8 mouse cellular contexts compared by ENCODE assay signal in genomic region chr10:122046904-122047726, GRCm38 (mm10). TPM values are rescaled to one million over a fixed set of nuclear protein-coding genes. Genes with fewer than 3 reads are reported as not detected.
DNase-seq lines count a peak whose midpoint lies in the region; ATAC-seq and TF ChIP-seq lines count a peak whose summit lies in the region.

TSS of gene Srgap1 (minus strand) at chr10:122047315.

- no peak for TF ChIP-seq POLR2A in bone marrow, adult 2 months (IDR thresholded peaks at IDR 0.05; ENCODE audit: borderline replicate concordance, control insufficient read depth, low read depth, low read length)
- TF ChIP-seq POLR2A in embryonic fibroblast, embryonic 13.5 days (IDR thresholded peaks at IDR 0.05; ENCODE audit: low read depth, low read length): peak; percentile 39; the same call in 1 of the 2 replicates

- H3K27ac ChIP-seq in bone marrow, adult 2 months (ENCODE audit: control insufficient read depth, insufficient read depth, low read depth, low read length, poor library complexity): no peak within 1 kb of the TSS; the same call in 1 of the 2 replicates
- H3K27ac ChIP-seq in embryonic fibroblast, embryonic 13.5 days (ENCODE audit: insufficient read depth, low read length): no peak within 1 kb of the TSS
- peak within 1 kb of the TSS; percentile 46 to 82 for H3K27ac ChIP-seq in heart, embryonic 14.5 days (replicated peaks in 1 of 2; ENCODE audit: control insufficient read depth in 1 of 2, insufficient read depth in 1 of 2, low read depth in 2 of 2, low read length in 2 of 2)
- H3K27ac ChIP-seq in liver, embryonic 15.5 days (replicated peaks): peak within 1 kb of the TSS; percentile 19; the same call in 1 of the 2 replicates
- H3K27ac ChIP-seq in neural tube, embryonic 11.5 days (ENCODE audit: low read depth, low read length): peak within 1 kb of the TSS; percentile 87

- DNase-seq in kidney, postnatal 10 days: peak; percentile 82
- peak; percentile 81 for DNase-seq in neural tube, embryonic 11.5 days (ENCODE audit: low spot score)
- peak; percentile 27 for DNase-seq in thymus, postnatal 14 days

- peak within 1 kb of the TSS; percentile 18 for H3ac ChIP-seq in C2C12 (ENCODE audit: control insufficient read depth, insufficient read length, low read depth)

- no peak for TF ChIP-seq CTCF in C2C12 (IDR thresholded peaks at IDR 0.05; ENCODE audit: control insufficient read depth, insufficient read depth, insufficient read length)
- no peak for TF ChIP-seq CTCF in bone marrow, adult 2 months (IDR thresholded peaks at IDR 0.05; ENCODE audit: control insufficient read depth, insufficient read depth, low read length)
- TF ChIP-seq CTCF in embryonic fibroblast, embryonic 13.5 days (IDR thresholded peaks at IDR 0.05; ENCODE audit: borderline replicate concordance, insufficient read depth, low read length): no peak

- H3K4me2 ChIP-seq in heart, embryonic 14.5 days (ENCODE audit: low read length): peak within 1 kb of the TSS; percentile 79
- H3K4me2 ChIP-seq in liver, embryonic 15.5 days: peak within 1 kb of the TSS; percentile 69
- peak within 1 kb of the TSS; percentile 47 for H3K4me2 ChIP-seq in neural tube, embryonic 11.5 days (ENCODE audit: low read depth)

- peaks cover 1% of the 10 kb centered on the region for H3K4me1 ChIP-seq in bone marrow, adult 2 months (ENCODE audit: control insufficient read depth, insufficient read depth, low read length)
- H3K4me1 ChIP-seq in embryonic fibroblast, embryonic 13.5 days (ENCODE audit: control insufficient read depth, insufficient read depth, low read length): no peaks in the 10 kb centered on the region
- peaks cover 0 to 2% of the 10 kb centered on the region in 2 experiments; a peak in 1 of 4 replicates for H3K4me1 ChIP-seq in heart, embryonic 14.5 days (ENCODE audit: control insufficient read depth in 2 of 2, insufficient read depth in 2 of 2, low read length in 2 of 2)
- H3K4me1 ChIP-seq in liver, embryonic 15.5 days (replicated peaks): no peaks in the 10 kb centered on the region; the same call in 1 of the 2 replicates
- no peaks in the 10 kb centered on the region; the same call in 1 of the 2 replicates for H3K4me1 ChIP-seq in neural tube, embryonic 11.5 days (ENCODE audit: control insufficient read depth, insufficient read depth, low read length)

- WGBS in bone marrow, adult 2 months: under 1% methylated on average over 56 of the region's 79 CpGs
- under 1% methylated on average over 57 of the region's 79 CpGs for WGBS in heart, embryonic 14.5 days
- under 1% methylated on average over 45 of the region's 79 CpGs for WGBS in liver, embryonic 15.5 days (ENCODE audit: insufficient replicate concordance)
- WGBS in neural tube, embryonic 11.5 days: under 1% methylated on average over 36 of the region's 79 CpGs

- peak within 1 kb of the TSS; percentile 87 for H3K9ac ChIP-seq in heart, embryonic 14.5 days (ENCODE audit: low read length)
- H3K9ac ChIP-seq in liver, embryonic 15.5 days: peak within 1 kb of the TSS; percentile 45; the same call in 1 of the 2 replicates
- H3K9ac ChIP-seq in neural tube, embryonic 11.5 days (ENCODE audit: low read length): peak within 1 kb of the TSS; percentile 89

- no peaks in the 10 kb centered on the region for H3K79me3 ChIP-seq in C2C12 (ENCODE audit: low read depth)

- no peaks in the 10 kb centered on the region for H3K79me2 ChIP-seq in C2C12 (ENCODE audit: control insufficient read depth, insufficient read depth)

- ATAC-seq in heart, embryonic 14.5 days (ENCODE audit: insufficient number of reproducible peaks, insufficient read depth, low FRiP score, low read depth): peak; percentile 78
- ATAC-seq in liver, embryonic 15.5 days (ENCODE audit: insufficient read depth): peak; percentile 76
- peak; percentile 86 for ATAC-seq in neural tube, embryonic 11.5 days (ENCODE audit: insufficient read depth, low FRiP score, low TSS enrichment)

- H3K27me3 ChIP-seq in C2C12 (ENCODE audit: control insufficient read depth, insufficient read depth, insufficient read length): no peaks in the 10 kb centered on the region
- peaks cover 15% of the 10 kb centered on the region; the same call in 1 of the 2 replicates for H3K27me3 ChIP-seq in heart, embryonic 14.5 days (ENCODE audit: control insufficient read depth, insufficient read depth, low read length)
- peaks cover 37% of the 10 kb centered on the region for H3K27me3 ChIP-seq in liver, embryonic 15.5 days
- no peaks in the 10 kb centered on the region for H3K27me3 ChIP-seq in neural tube, embryonic 11.5 days (ENCODE audit: control insufficient read depth, insufficient read depth, low read length)

- no peaks in the 10 kb centered on the region for H3K36me3 ChIP-seq in C2C12 (ENCODE audit: control insufficient read depth, insufficient read depth)
- no peaks in the 10 kb centered on the region for H3K36me3 ChIP-seq in heart, embryonic 14.5 days (ENCODE audit: control insufficient read depth, insufficient read depth, low read length)
- no peaks in the 10 kb centered on the region for H3K36me3 ChIP-seq in liver, embryonic 15.5 days (replicated peaks)
- no peaks in the 10 kb centered on the region for H3K36me3 ChIP-seq in neural tube, embryonic 11.5 days (ENCODE audit: control insufficient read depth, insufficient read depth, low read length)

- no peaks in the 10 kb centered on the region for H3K9me3 ChIP-seq in heart, embryonic 14.5 days (ENCODE audit: control insufficient read depth, low read length)
- no peaks in the 10 kb centered on the region for H3K9me3 ChIP-seq in liver, embryonic 15.5 days (replicated peaks)
- H3K9me3 ChIP-seq in neural tube, embryonic 11.5 days (ENCODE audit: control insufficient read depth, low read length): no peaks in the 10 kb centered on the region

- H3K4me3 ChIP-seq in C2C12 (ENCODE audit: insufficient read depth, poor library complexity, severe bottlenecking): no peak within 1 kb of the TSS
- H3K4me3 ChIP-seq in bone marrow, adult 2 months (replicated peaks; ENCODE audit: control insufficient read depth, low read depth, low read length): peak within 1 kb of the TSS; percentile 33
- H3K4me3 ChIP-seq in embryonic fibroblast, embryonic 13.5 days (ENCODE audit: insufficient read depth, low read length): peak within 1 kb of the TSS; percentile 87
- H3K4me3 ChIP-seq in heart, embryonic 14.5 days (ENCODE audit: control insufficient read depth in 1 of 2, insufficient read depth in 1 of 2, low read depth in 1 of 2, low read length in 2 of 2): peak within 1 kb of the TSS; percentile 79 to 83
- peak within 1 kb of the TSS; percentile 62 for H3K4me3 ChIP-seq in liver, embryonic 15.5 days (replicated peaks)
- peak within 1 kb of the TSS; percentile 71 for H3K4me3 ChIP-seq in neural tube, embryonic 11.5 days (ENCODE audit: low read depth, low read length)

TF ChIP-seq in C2C12, 6 proteins besides CTCF, POLR2A, EP300 and RAD21:
- TF ChIP-seq FOSL1 (IDR thresholded peaks at IDR 0.05; ENCODE audit: insufficient read depth, low read length, poor library complexity, severe bottlenecking) (no peak), MAX (IDR thresholded peaks at IDR 0.05) (no peak), CEBPB (IDR thresholded peaks at IDR 0.05; ENCODE audit: low read depth) (no peak), USF1 (IDR thresholded peaks at IDR 0.05; ENCODE audit: low read depth) (no peak)

RNA-seq across cellular contexts. Expression of gene Srgap1, which starts in this region (rescaled TPM):
- polyA plus RNA-seq in C2C12 (2012; fragmentation: generic; extraction: Trizol): 0.06 TPM
- polyA plus RNA-seq in bone marrow, adult 2 months (2011; ENCODE audit: insufficient read depth, insufficient read length, low replicate concordance, missing spikeins): 0.97 and 1.0 TPM in 2 replicates
- 14.0 and 16.2 TPM in 2 replicates for polyA plus RNA-seq in embryonic fibroblast, embryonic 13.5 days (2011; ENCODE audit: insufficient read length, low read depth, missing spikeins)
- 8.4 and 9.3 TPM in 2 replicates for polyA plus RNA-seq in heart, embryonic 14.5 days (2014; fragmentation: Nextera tagmentation; extraction: Ambion mirVana)
- 0.98 and 1.3 TPM in 2 replicates for polyA plus RNA-seq in liver, embryonic 15.5 days (2015; fragmentation: Nextera tagmentation; extraction: Ambion mirVana)
- 11.0 and 11.2 TPM in 2 replicates for polyA plus RNA-seq in neural tube, embryonic 11.5 days (2014; fragmentation: Nextera tagmentation; extraction: Ambion mirVana)

Comparison
In these comparisons a context has a peak if more than half of its experiments do, and no peak if none do; other contexts are left out.
1. H3K27ac ChIP-seq: peak in heart, embryonic 14.5 days (2 of 2), liver, embryonic 15.5 days (single experiment) and neural tube, embryonic 11.5 days (single experiment); none in bone marrow, adult 2 months (single experiment) and embryonic fibroblast, embryonic 13.5 days (single experiment).
2. DNase-seq: peak in every context shown above with its lines; median percentile 82 in kidney, postnatal 10 days; 81 in neural tube, embryonic 11.5 days; 27 in thymus, postnatal 14 days.
3. Peak in every context shown above with its lines, with median percentiles within 50 percentile points of each other: ATAC-seq, H3K4me2 ChIP-seq and H3K9ac ChIP-seq.